Mouse (Mus musculus) hindlimb bud, embryonic 11.5 days (tissue): ENCODE results near the gene Abhd13.

Experiments used
- DNase-seq: peaks from one replicate; pipeline ENCODE4 v3.0.0-alpha.2; 2012; ENCODE audit warnings: low read depth, low spot score; ENCODE audit errors: extremely low spot score

The Abhd13 gene

DNA sequence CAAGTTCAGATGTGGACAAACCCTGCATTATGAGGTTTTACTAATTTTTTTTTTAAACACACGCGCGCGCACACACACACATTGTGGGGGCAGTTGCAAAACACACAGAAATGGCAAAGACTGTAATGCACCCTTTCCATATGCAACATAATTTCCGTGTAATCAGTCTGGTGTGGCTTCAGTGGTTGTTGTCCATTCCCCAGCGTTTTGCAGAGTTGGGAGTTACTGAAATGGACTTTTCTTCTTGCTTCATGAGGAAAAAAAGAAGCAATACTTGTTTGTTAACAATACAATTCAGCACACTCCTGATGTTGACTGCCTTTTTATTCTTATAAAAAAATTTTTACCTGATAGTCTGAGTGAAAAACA, 30.1 kb downstream of the Abhd13 start:
- DNase-seq: no peak

DNA sequence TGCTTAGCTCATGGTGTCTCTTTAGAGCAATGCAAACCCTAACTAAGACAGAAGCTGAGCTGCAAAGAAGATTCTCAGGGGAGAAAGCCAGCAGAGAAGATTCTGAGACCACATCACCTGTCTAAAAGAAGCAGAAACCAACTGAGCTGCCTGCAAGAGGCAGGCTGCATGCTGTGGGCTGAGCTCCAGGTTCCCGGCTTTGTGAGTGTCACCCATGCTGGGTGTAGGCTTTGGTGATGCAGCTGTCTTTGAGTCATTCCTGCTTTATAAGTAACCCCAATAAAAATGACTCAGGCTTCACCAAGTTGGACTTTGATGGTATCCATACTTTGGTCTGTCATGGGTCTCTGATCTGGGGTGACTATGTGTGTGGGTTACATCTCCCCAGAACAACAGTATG, 38.7 kb downstream of the Abhd13 start:
- no peak for DNase-seq

DNA sequence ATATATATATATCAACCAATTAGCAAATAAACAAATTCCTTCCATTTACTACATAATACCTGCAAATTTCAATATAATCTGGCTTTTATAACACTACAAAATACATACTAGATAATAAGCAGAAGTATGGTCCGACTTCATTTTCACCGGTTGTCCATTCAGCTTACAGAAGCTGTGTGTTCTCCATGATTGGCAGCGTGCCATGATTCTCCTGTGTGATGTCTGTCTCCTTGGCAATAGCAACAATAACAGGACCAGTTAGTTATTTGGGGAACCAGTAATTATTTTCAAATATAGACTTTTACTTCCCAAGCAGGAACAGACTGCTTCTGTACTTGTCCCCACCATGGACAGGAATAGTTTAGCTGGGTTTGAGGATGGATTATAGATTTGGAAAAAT, 39.7 kb downstream of the Abhd13 start:
- DNase-seq: no peak

GRCm38 (mm10) chr8:10030320-10031060, 53.0 kb downstream of the Abhd13 start:
- DNase-seq: no peak

DNA sequence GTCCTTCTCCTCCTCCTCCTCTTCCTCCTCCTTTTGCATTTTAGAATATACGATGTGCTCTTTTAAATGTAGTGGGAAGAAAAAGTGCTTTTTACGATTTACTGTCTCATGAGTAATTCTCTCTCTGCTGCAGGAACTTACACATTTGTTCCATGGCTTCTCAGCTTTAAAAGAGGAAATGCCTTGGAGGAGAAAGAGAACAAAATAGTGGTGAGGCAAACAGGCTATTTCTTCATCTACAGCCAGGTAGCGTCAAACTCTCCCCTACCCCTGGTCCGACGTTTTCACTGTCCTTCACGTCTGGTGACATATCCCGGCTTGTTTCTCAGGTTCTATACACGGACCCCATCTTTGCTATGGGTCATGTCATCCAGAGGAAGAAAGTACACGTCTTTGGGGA, 53.7 kb downstream of the Abhd13 start:
- DNase-seq: no peak

DNA sequence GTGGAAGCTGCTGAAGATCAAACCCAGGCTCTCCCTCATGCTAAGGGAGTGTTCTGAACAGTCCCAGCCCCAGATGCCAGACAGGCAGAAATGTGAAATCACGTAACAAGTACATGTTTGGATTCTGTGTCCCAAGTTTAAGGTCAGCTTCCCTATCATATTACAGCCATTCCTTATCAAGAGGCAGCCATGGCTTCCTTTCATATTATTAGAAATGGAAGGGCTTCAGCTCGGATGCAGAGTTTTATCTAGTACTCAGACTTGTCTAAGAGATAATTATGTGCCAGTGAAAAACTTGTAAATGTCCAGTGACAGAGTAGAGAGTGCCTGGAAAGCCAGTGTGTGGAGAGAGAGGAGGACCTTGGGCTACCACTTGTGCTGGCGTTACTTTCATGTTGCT, 63.4 kb downstream of the Abhd13 start:
- no peak for DNase-seq
